Mouse (Mus musculus): ENCODE measurements around the gene Mpeg1.
A peak's percentile ranks its signal among the peaks of the same experiment; 100 is the strongest.

The Mpeg1 gene

GRCm38 (mm10) chr19:12489675-12490570 lies 29.3 kb downstream of the Mpeg1 start:
- DNase-seq (ENCODE audit: low read depth in 1 of 2, low spot score in 2 of 2) = no peak

GRCm38 (mm10) chr19:12491636-12492035 lies 31.1 kb downstream of the Mpeg1 start:
- DNase-seq (ENCODE audit: low read depth in 1 of 2, low spot score in 2 of 2) = no peak

DNA sequence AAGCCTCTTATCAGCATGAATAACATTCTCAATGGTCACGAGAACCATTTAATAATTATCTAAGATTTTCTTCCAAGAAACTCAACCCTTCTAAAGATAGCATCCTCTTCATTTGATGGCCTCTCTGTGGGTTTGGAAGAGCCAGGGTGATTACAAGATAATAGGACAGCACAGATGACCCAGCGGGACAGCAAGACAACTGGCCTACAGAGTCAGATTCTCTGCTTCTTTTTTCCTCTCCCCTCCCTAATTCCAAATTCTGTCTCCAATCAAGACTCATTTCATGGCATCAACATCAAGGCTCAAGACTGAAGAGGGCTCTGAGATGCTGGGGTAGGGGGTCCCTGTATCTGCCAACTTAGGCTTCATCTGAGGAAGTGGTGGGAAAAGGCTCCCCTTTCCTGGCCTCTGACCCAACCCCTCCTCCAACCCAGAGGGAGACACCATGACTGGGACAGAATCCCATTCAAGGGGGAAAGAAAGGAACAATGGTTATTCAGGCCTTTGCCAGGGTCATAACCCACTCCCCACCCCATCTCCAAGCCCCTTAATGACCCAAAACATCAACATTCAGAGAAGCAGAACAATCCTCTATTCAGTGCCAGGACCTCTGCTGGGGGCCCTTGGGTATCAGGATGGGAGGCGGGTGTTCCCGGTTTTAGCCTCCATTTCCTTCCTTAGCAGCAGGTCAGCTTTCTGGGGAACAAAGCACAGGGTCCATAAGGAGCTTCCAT lies 33.0 kb downstream of the Mpeg1 start:
- DNase-seq (ENCODE audit: low read depth in 1 of 2, low spot score in 2 of 2) = no peak

- no peak for DNase-seq (ENCODE audit: low read depth in 1 of 2, low spot score in 2 of 2)
Observed at GRCm38 (mm10) chr19:12494187-12494458, 33.5 kb downstream of the Mpeg1 start.

DNA sequence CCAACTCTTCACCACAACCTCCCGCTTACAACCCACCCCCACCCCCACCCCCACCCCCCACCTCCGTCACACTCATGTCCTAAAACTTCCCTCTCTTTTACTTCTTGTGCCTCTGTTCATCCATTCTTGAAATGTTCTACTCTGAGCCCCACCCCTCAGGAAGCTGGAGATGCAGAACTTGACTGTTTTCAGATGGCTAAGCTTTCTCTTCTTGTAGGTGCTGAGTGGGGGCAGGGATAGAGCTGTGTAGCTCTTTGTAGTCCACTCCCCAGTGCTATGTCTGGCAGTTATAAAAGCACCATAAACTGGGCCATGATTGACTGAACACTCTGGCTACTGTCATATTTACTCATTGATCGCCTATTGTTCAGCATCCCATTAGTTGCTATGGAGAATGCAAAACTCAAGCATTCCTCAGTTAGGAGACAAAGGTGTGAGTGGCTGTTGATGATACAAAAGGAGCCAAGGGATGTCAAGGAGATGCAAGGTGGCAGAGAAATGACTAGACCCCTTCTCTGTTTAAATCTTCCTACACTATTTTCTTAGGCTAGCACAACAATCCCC lies 34.5 kb downstream of the Mpeg1 start:
- no peak for DNase-seq (ENCODE audit: low read depth in 1 of 2, low spot score in 2 of 2)

- DNase-seq (ENCODE audit: low read depth in 1 of 2, low spot score in 2 of 2) = no peak
Observed at GRCm38 (mm10) chr19:12496241-12496640, 35.7 kb downstream of the Mpeg1 start.

- DNase-seq (ENCODE audit: low read depth in 1 of 2, low spot score in 2 of 2) = no peak
Observed at GRCm38 (mm10) chr19:12497909-12498308, 37.3 kb downstream of the Mpeg1 start.

- DNase-seq (ENCODE audit: low read depth in 1 of 2, low spot score in 2 of 2) = no peak
Observed at GRCm38 (mm10) chr19:12498321-12498720, 37.7 kb downstream of the Mpeg1 start.

DNA sequence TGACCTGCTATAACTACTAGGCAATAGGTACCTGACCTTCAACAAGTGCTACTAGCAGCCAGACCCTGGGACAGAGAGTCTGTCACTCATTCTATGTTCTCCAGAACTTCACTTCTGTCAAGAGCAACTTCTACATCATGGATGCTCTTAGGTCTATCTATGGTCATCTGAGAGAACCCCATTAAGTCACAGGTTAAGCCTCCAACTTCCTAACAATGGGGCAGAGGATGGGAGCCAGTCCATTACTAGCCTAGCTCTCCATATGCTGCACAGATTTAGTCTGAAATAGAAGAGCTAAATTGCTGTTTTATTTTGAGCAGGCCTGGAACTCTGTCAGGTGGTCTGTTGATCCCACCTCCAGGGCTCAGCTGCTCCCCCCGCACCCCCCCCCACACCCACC lies 38.4 kb downstream of the Mpeg1 start:
- no peak for DNase-seq (ENCODE audit: low read depth in 1 of 2, low spot score in 2 of 2)

DNA sequence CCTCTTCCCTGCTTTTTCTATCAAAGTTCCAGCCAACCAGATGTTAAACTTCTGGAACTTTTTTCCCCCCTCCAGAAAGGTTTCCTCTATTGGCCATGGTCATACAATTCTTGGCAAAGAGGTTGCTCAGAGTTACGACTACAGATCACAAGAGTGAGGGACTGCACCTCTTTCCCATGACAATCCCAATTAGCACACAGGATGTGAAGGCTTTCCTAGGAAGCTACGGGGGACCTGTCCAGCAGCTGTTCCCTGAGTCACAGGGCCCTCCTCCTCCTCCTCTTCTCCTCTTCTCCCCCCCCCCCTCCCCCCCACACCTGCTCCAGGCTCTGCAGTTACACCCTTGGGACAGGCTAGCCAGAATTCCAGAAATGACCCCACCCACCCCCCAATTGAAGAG lies 38.9 kb downstream of the Mpeg1 start:
- no peak for DNase-seq (ENCODE audit: low read depth in 1 of 2, low spot score in 2 of 2)

DNA sequence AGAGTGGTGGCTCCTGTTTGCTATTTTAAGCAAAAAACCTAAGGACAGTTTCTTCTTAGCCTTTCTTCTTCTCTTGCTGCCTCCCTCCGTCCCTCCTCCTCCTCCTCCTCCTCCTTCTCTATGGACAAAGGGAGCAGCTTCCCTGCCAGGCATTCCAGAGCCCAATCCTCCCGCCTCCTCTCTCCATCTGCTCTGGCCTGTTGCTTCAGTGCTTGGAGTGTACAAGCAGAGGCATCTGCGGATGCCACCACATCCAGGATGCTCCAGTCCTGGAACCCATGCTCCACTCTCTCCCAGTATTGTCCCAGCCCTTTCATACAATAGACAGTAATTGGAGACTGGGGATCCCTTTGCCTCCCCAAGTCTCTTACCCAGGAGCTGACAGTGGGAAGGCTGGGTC lies 39.5 kb downstream of the Mpeg1 start:
- DNase-seq (ENCODE audit: low read depth in 1 of 2, low spot score in 2 of 2) = no peak

DNA sequence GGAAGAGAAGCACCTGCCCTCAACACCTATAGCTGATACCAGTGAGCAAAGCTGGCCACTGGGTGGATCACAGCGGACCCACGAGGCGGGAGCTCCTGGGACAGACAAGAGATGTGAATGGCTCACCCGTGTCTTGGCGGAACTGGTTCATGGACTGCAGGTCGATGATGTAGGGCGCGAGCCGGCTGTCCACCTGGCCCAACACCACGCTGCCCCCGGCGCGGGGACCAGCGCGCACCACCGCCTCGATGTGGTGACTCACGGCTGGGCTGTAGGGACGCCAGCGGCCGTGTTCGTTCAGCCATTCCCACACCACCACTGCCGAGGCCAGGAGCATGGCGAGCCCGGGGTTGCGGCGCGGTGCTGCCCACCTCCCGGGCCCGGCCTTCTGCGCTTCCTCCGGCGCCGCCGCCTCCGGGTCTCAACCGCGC lies 40.3 kb downstream of the Mpeg1 start:
- peak in 1 of 2 experiments; percentile 25 for DNase-seq (ENCODE audit: low read depth in 1 of 2, low spot score in 2 of 2)

DNA sequence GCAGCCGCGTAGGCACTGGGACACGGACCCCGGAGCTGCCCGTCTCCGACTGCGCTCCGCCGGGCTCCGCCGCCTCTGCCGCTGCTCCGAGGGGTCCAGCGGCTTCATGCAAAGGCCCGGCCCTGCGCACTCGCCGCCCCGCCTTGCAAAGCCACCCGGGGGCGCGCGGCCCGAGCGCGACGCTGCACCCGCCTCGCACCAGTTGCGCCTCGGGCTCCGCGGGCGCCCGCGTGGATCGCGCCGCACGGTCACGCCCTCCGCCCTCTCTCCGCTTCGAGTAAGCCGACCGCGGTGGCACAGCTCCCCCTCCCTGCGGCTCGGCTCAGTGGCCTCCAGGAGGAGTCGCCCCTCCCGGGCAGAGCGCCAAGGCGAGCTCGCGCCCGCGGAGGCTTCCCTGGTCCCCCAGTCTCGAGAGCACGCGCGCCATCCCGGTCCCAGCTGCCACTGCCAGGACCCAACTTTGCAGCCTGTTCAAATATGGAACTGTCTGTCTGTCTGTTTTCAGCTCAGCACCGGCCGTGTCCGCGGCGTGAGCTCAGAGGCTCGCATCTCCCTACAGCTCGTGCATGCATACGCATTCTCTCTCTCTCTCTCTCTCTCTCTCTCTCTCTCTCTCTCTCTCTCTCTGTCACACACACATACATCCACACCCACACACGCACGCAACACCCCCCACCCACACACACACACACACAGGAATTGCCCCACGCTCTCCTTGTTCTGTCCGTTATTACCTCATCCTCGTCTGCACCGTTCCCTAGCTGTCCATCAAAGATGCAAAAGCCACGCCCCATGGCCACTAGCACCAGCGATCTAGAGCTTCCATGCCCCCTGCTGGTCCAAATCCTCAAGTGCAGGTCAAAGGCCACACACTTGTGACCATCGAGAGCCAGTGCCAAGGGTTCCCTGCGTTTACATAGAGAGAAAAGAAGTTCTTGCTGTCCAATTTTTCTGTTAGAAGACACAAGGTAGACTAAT lies 41.1 kb downstream of the Mpeg1 start, which contains the start of gene Dtx4:
Gene Dtx4, minus strand, starts transcription at position 85 of the 978 bp plus-strand sequence.
- peak; percentile 84 to 92 for DNase-seq (ENCODE audit: low read depth in 1 of 2, low spot score in 2 of 2)

DNA sequence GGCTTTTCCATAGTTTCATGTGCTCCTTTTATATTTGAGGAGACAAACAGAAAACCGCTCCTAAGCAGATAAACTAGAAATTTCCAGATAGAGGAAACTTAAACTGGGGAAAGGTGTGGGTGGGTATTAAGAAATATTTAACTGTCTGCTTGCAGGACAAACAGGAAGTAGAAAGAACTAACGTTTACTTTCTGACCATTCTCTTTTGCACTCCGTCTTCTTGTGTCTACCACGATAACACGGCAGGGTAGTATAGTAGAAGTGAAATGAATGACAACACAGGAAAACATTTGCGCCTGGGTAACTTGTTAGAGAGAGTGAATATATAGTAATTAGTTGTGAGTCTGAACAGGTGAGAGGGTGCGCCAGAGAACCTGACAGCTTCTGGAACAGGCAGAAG lies 42.2 kb downstream of the Mpeg1 start:
- DNase-seq (ENCODE audit: low read depth in 1 of 2, low spot score in 2 of 2) = no peak

DNA sequence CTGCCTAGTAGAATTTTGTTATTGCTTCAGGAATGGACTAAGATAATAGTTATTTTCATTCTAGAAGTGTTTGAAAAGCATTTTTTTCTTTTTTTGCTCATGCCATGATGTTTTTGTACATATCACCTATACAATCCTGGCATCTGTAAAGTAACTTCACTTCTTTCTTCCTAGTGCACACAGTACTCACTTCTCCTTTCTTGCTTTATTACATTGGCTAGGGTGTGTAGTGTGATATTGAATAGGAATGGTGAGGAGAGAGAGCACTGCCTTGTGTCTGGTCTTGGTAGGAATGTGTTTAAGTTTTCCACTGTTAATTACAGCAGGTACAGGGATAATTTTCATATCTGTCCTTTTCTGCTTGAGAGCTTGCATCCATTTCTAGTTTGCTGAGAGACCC lies 54.0 kb downstream of the Mpeg1 start:
- DNase-seq (ENCODE audit: low read depth in 1 of 2, low spot score in 2 of 2) = no peak
